Mouse (Mus musculus) midbrain, embryonic 10.5 days (tissue): ENCODE measurements around the gene Sfi1. TPM values are rescaled to one million over a fixed set of nuclear protein-coding genes. Genes with fewer than 3 reads are reported as not detected.
A peak's percentile ranks its signal among the peaks of the same experiment; 100 is the strongest.
"Not testable (repeated sequence)": the region's sequence is repeated elsewhere in the genome, so short reads cannot be mapped to it uniquely, and the experiment has no call there.

Source experiments
- DNase-seq: peaks from one replicate; pipeline ENCODE4 v3.0.0-alpha.2; 2017; ENCODE audit warnings: low spot score
- H3K27ac ChIP-seq: fragments of 300-500 bp; sonication (generic); replicated peaks from 2 replicates; pipeline ENCODE4 v1.5.1; 2016; ENCODE audit warnings: mild to moderate bottlenecking
- H3K27me3 ChIP-seq: fragments of 300-500 bp; sonication (generic); 2 replicates; pipeline ENCODE4 v1.6.1; 2016; ENCODE audit warnings: low read depth, mild to moderate bottlenecking; ENCODE audit not compliant: poor library complexity, severe bottlenecking
- H3K36me3 ChIP-seq: fragments of 300-500 bp; sonication (generic); 2 replicates; pipeline ENCODE4 v1.6.1; 2016; ENCODE audit warnings: mild to moderate bottlenecking, moderate library complexity
- H3K4me1 ChIP-seq: fragments of 300-500 bp; sonication (generic); 2 replicates; pipeline ENCODE4 v1.6.1; 2016
- H3K4me3 ChIP-seq: fragments of 300-500 bp; sonication (generic); 2 replicates; pipeline ENCODE4 v1.5.1; 2016; ENCODE audit warnings: mild to moderate bottlenecking, moderate library complexity
- H3K9me3 ChIP-seq: fragments of 300-500 bp; sonication (generic); replicated peaks from 2 replicates; pipeline ENCODE4 v1.6.1; 2016; ENCODE audit warnings: mild to moderate bottlenecking
- WGBS: fragments of 180-500 bp; shearing (Covaris S2); methylation state at CpG from one replicate; pipeline ENCODE4 v1.1.7; 2016; 5-methylcytosine and 5-hydroxymethylcytosine counted together
- polyA plus RNA-seq: library from polyadenylated mRNA; unstranded; fragments of >200 nt; fragmentation: Nextera tagmentation; extraction: Ambion mirVana; gene quantifications from 2 replicates; pipeline ENCODE4 v1.2.1, GENCODE M21; 2016

Sfi1 gene
- polyA plus RNA-seq, 1 experiment from 2014 or later = 12.6 TPM

DNA sequence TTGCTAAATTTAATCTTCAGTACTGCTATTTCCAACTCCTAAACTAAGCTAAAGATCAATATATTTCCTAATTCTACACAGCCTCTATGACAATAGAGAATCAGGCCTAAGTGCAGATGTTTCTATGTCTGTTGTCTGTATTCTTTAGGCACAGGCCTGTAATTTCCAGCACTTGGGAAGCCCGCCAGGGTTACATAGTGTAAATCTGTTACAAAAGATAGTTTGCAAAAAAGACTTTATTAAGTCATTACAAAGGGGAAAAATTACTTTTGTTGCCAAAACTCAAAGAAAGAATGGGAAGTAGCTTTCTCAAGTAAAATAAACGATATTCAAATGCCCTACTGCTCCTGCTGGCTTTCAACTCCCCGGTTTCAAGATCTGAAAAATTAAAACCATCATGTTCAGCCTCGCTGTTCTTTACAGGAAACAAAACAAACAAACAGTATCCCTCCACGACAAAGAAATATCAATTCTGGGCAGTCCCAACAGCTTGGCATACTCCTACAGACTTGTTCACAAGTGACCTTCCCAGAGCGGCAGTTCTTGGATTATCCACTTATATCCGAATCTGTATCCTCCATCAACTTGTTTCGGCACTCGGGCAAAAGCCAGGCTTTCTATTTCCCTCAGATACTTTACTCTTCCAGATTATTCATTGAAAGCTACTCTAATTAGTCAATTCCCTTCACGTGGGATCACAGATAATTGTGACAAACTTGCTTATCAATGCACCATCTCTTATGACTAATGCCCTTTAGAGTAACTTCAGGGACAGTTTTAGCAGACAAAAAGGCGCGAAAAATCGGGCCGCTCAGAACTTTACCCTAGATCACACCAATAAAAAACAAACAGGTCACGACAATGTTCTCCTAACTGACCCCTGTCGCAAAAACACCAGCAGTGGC lies 8.3 kb upstream of the Sfi1 start:
- Histone ChIP-seq H3K4me3 (peak overlapping the region; percentile 52), H3K27me3 (no peaks in the 10 kb centered on the region), H3K36me3 (peaks cover 24% of the 10 kb centered on the region), H3K4me1 (peaks cover 14% of the 10 kb centered on the region), H3K27ac (peak overlapping the region; percentile 85), H3K9me3 (no peaks in the 10 kb centered on the region)
- WGBS = 8% methylated on average over 16 of the region's 16 CpGs
- DNase-seq = no peak

DNA sequence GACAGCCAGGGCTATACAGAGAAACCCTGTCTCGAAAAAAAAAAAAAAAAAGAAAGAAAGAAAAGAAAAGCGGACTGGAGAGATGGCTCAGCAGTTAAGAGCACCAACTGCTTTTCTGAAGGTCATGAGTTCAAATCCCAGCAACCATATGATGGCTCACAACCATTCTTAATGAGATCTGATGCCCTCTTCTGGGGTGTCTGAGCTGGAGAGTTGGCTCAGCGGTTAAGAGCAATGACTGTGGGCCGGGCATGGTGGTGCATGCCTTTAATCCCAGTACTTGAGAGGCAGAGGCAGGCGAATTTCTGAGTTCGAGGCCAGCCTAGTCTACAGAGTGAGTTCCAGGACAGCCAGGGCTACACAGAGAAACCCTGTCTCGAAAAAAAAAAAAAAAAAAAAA lies 7.4 kb upstream of the Sfi1 start:
- not testable (repeated sequence) for H3K9me3 ChIP-seq, DNase-seq, H3K4me3 ChIP-seq, H3K27me3 ChIP-seq, H3K27ac ChIP-seq
- WGBS = 92% methylated on average over 6 of the region's 7 CpGs
- Histone ChIP-seq H3K4me1 (peaks cover 14% of the 10 kb centered on the region), H3K36me3 (peaks cover 15% of the 10 kb centered on the region)

DNA sequence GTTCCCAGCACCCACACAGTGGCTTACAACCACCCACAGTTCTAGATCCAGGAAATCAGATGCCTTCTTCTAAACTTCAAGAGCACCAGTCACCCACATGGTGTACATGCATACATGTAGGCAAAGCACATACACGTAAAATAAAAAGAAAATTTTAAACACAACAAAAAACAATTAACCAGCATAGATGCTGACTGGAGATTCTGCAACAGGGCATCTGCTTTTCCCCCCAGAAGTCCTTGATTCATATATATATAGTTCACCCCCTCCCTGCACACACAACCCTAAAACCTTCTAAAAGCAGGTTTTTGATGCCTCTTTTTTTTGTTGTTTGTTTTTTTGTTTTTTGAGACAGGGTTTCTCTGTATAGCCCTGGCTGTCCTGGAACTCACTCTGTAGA lies 10.6 kb downstream of the Sfi1 start:
- not testable (repeated sequence) for DNase-seq, H3K4me3 ChIP-seq
- 93% methylated on average over 1 of the region's 1 CpGs for WGBS

DNA sequence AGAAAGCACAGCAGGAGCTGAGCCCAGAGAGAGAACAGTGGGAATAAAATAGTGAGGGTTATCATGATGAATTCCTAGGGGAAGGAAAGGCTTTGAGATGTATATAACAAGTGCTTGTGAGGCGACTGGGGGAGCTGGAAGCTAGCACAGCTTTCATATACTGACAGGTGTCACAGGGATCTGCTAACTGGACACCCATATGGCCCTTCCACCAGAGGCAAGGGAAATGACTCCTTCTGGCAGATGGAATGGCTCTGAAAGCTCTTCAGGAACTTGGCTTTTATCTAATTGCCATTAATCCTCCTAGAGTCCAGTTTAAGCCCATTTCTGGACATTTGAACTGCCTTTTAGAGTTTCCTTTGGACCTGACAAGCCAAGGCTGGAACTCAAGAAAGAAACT lies 11.3 kb downstream of the Sfi1 start:
- WGBS = 46% methylated on average over 1 of the region's 1 CpGs
- not testable (repeated sequence) for DNase-seq, H3K4me3 ChIP-seq, H3K36me3 ChIP-seq, H3K27ac ChIP-seq, H3K4me1 ChIP-seq, H3K27me3 ChIP-seq
- H3K9me3 ChIP-seq = peaks cover 15% of the 10 kb centered on the region

More for the DNA sequence above, 10.6 kb downstream of the Sfi1 start:
- H3K27me3 ChIP-seq, H3K36me3 ChIP-seq, H3K4me1 ChIP-seq, H3K27ac ChIP-seq: not testable (repeated sequence)
- H3K9me3 ChIP-seq = peaks cover 15% of the 10 kb centered on the region

DNA sequence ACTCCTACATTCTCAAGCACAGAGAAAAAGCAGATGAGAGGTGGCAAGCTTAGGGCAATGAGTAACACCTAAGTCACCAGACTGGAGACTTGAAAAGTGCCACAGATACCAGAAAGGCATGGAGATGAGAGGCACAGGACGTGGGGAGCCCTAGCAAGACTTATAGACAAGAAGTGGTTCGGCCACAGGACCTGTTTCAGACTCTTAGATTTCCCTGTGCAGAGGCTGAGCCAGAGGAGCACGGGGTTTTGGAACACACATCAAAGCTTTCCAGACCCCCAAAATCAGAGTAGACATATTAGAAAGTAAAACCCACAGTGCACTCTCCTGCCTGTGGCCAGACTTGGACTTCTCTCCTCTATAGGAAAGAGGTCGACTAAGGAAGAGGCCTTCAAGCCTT lies 12.0 kb downstream of the Sfi1 start:
- H3K36me3 ChIP-seq, H3K4me3 ChIP-seq, H3K27ac ChIP-seq, H3K4me1 ChIP-seq, H3K27me3 ChIP-seq: not testable (repeated sequence)
- H3K9me3 ChIP-seq = peaks cover 15% of the 10 kb centered on the region
- 65% methylated on average over 4 of the region's 4 CpGs for WGBS
- peak; percentile 49 for DNase-seq

DNA sequence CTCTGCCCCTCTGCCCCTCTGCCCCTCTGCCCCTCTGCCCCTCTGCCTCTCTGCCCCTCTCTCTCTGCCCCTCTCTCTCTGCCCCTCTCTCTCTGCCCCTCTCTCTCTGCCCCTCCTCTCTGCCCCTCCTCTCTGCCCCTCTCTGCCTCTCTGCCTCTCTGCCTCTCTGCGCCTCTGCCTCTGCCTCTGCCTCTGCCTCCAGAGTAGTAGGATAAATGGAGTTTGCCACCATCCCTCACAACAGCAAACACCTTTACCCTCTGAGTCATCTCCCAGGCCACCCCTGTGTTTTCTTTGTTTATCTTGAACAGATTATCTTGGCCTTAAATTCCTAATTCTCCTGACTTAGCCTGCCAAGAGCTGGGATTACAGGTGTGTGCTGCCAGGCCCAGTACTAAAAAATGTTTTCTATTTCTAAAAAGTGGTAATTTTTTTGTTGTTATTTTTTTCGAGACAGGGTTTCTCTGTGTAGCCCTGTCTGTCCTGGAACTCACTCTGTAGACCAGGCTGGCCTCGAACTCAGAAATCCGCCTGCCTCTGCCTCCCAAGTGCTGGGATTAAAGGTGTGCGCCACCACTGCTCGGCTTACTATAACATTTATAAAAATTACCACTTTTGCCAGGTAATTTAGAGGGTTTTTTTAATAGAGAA lies 12.6 kb downstream of the Sfi1 start:
- DNase-seq, H3K4me1 ChIP-seq, H3K27me3 ChIP-seq, H3K27ac ChIP-seq, H3K4me3 ChIP-seq, H3K36me3 ChIP-seq: not testable (repeated sequence)
- 74% methylated on average over 6 of the region's 6 CpGs for WGBS
- H3K9me3 ChIP-seq = peaks cover 15% of the 10 kb centered on the region

DNA sequence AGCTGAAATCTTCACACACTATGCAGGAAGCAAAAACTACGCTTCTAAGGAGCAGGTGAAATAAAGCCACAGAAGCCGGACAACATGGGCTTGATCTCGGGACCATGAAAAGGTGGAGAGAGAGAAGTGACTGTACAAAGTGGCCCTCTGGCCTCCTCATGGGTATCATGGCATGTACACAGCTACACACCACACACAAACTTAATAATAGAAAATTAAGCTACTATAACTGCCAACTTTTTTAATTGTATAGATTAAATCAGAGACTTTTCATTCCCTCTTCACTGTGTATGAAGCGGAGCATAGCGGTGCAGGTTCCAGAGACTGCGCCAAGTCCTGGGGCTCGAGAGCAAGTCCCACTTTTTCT lies 13.6 kb downstream of the Sfi1 start:
- not testable (repeated sequence) for H3K36me3 ChIP-seq, DNase-seq, H3K4me1 ChIP-seq, H3K27ac ChIP-seq, H3K4me3 ChIP-seq, H3K27me3 ChIP-seq
- WGBS = 87% methylated on average over 7 of the region's 7 CpGs
- peaks cover 15% of the 10 kb centered on the region for H3K9me3 ChIP-seq

DNA sequence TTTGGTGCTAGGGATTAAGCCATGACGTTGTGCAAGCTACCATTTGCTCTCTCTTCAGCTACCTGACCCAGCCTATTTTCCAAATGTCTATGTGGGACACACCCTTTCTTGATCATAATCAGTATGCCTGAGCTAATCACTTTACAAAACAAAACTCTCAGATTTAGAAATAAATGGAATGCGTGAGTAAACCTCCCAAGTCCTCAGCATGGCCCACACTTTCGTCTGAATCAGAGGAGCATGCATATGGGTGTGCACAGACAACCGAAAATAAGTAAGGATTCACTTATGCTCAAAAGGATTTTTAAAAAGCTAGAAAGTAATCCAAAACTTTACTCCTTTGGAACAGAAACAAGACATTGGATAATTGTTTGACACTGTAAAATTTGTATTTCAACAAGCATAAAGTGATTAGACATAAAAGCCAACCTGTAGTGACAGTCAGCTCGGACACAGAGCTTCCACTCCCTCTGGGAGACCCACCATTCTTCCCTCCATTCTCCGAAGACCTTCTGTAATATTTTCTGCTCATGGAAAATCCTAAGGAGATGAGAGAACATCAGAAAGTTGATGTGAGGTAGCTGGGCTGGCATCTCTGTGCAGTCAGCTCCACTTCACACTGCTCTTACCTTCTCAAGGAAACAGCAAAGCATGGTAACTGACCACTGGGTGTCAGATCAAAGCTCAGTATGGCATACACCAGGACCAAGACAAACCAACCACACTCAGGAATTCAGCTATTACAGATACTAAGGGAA lies 14.1 kb downstream of the Sfi1 start:
- not testable (repeated sequence) for DNase-seq, H3K4me1 ChIP-seq, H3K4me3 ChIP-seq, H3K36me3 ChIP-seq, H3K27ac ChIP-seq, H3K27me3 ChIP-seq
- peaks cover 15% of the 10 kb centered on the region for H3K9me3 ChIP-seq
- 90% methylated on average over 6 of the region's 6 CpGs for WGBS

DNA sequence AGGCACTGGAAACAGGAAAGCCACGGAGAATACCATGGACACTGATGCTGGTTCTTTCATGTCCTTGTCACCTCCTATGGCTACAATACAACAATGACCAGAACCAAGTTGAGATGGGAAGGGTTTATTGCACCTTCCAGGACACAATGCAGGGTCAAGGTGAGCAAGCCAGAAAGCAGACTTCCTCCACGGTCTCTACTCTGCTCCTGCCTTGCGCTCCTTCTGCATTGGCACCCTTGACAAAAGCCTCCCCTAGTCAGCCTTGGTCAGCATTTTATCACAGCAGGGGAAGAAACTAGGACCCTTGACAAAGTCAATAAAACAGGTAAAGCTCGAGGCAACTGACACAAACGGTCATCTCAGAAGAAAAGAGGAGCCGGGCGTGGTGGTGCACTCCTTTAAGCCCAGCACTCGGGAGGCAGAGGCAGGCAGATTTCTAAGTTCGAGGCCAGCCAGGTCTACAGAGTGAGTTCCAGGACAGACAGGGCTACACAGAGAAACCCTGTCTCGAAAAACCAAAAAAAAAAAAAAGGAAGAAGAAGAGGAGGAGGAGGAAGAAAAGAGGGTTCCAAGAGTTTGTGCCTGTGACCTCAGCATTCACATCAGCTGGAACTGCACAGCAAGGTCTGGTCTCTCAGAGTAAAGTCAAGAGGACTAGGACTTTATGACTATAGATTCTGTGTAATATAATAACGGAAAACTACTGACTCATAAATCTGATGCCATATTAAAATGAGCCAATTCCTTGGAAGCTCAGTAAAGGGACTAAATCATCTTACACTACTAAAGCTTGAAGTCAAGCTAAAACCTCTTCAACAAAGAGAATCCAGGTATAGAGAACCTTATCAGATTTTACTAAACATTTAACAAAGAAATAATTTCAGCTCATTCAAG lies 19.6 kb downstream of the Sfi1 start:
- H3K27ac ChIP-seq, H3K4me3 ChIP-seq, H3K27me3 ChIP-seq, H3K4me1 ChIP-seq, H3K36me3 ChIP-seq: not testable (repeated sequence)
- 87% methylated on average over 11 of the region's 11 CpGs for WGBS
- peak; percentile 32 for DNase-seq
- H3K9me3 ChIP-seq = peaks cover 15% of the 10 kb centered on the region

DNA sequence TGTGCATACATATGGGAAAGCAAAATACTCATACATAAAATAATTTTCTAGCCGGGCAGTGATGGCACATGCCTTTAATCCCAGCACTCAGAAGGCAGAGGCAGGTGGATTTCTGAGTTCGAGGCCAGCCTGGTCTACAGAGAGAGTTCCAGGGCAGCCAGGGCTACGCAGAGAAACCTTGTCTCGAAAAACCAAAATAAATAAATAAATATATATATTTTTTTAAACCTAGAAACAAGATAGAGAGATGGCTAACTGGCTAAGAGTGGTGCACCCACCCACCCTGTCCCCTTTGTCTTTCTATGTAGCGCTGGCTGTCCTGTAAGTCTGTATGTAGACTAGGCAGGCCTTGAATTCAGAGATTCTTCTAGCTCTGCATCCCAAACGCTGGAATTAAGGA lies 20.7 kb downstream of the Sfi1 start:
- H3K4me3 ChIP-seq, DNase-seq, H3K4me1 ChIP-seq, H3K27ac ChIP-seq, H3K36me3 ChIP-seq, H3K27me3 ChIP-seq: not testable (repeated sequence)
- peaks cover 15% of the 10 kb centered on the region for H3K9me3 ChIP-seq
- WGBS = 58% methylated on average over 6 of the region's 6 CpGs

DNA sequence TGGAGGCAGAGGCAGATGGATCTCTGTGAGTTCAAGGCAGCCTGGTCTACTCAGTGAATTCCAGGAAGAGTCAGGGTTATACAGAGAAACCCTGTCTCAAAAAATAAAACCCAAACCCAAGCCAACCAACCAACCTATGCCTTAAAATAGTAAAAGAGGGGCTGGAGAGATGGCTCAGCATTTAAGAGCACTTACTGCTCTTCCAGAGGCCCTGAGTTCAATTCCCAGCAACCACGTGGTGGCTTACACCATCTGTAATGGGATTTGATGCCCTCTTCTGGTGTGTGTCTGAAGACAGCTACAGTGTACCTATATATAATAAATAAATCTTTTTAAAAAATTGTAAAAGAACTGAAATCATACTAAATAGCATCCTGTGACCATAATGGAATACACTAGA lies 21.3 kb downstream of the Sfi1 start:
- WGBS = 72% methylated on average over 1 of the region's 1 CpGs
- not testable (repeated sequence) for H3K4me1 ChIP-seq, H3K36me3 ChIP-seq, H3K27me3 ChIP-seq, DNase-seq, H3K27ac ChIP-seq, H3K4me3 ChIP-seq
- peaks cover 15% of the 10 kb centered on the region for H3K9me3 ChIP-seq

DNA sequence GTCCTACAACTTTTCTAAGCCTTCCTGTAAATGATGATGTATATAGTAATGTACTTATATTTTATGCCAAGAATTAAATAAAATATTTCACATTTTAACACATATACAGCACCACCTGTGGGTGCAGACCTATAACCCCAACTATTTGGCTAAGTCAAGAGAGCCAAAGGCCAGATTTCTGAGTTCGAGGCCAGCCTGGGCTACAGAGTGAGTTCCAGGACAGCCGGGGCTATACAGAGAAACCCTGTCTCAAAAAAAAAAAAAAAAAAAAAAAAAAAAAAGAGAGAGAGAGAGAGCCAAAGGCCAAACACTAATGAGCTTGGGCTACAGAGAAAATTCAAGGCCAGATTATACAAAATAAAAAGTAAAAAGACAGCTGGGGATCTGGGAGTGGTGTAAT lies 24.2 kb downstream of the Sfi1 start:
- not testable (repeated sequence) for H3K27ac ChIP-seq
- WGBS = 74% methylated on average over 2 of the region's 2 CpGs
- H3K9me3 ChIP-seq = peaks cover 20% of the 10 kb centered on the region

More for the DNA sequence above, 24.2 kb downstream of the Sfi1 start:
- not testable (repeated sequence) for H3K4me1 ChIP-seq, DNase-seq, H3K27me3 ChIP-seq, H3K4me3 ChIP-seq, H3K36me3 ChIP-seq
